Mouse (Mus musculus) midbrain, embryonic 14.5 days (tissue): ENCODE results near the gene Slco3a1. TPM values are rescaled to one million over a fixed set of nuclear protein-coding genes. Genes with fewer than 3 reads are reported as not detected.

Source experiments
- ATAC-seq: fragments of 200-750 bp; cut with Nextera tagmentation; 2 replicates; pipeline ENCODE4 v1.8.0; 2017; ENCODE audit warnings: moderate number of reproducible peaks, moderate library complexity; ENCODE audit not compliant: low FRiP score, low TSS enrichment
- DNase-seq: peaks from one replicate; pipeline ENCODE4 v3.0.0-alpha.2; 2015
- H3K27ac ChIP-seq: fragments of 300-500 bp; sonication (generic); replicated peaks from 2 replicates; pipeline ENCODE4 v1.5.1; 2014; ENCODE audit warnings: mild to moderate bottlenecking, low read depth, low read length, moderate library complexity
- H3K27me3 ChIP-seq: fragments of 300-500 bp; sonication (generic); 2 replicates; pipeline ENCODE4 v1.6.1; 2014; ENCODE audit warnings: low read length, control low read depth, mixed read lengths; ENCODE audit not compliant: control insufficient read depth, insufficient read depth
- H3K36me3 ChIP-seq: fragments of 300-500 bp; sonication (generic); 2 replicates; pipeline ENCODE4 v1.6.1; 2014; ENCODE audit warnings: low read length, control low read depth; ENCODE audit not compliant: control insufficient read depth, insufficient read depth
- H3K4me1 ChIP-seq: fragments of 300-500 bp; sonication (generic); 2 replicates; pipeline ENCODE4 v1.6.1; 2014; ENCODE audit warnings: mild to moderate bottlenecking, antibody characterized with exemption, low read length, control low read depth; ENCODE audit not compliant: control insufficient read depth, insufficient read depth
- H3K4me2 ChIP-seq: fragments of 300-500 bp; sonication (generic); 2 replicates; pipeline ENCODE4 v1.6.1; 2014; ENCODE audit warnings: mild to moderate bottlenecking, low read length, moderate library complexity
- H3K4me3 ChIP-seq: fragments of 300-500 bp; sonication (generic); replicated peaks from 2 replicates; pipeline ENCODE4 v1.5.1; 2014; ENCODE audit warnings: low read depth, low read length
- H3K9ac ChIP-seq: fragments of 300-500 bp; sonication (generic); replicated peaks from 2 replicates; pipeline ENCODE4 v1.6.1; 2014; ENCODE audit warnings: mild to moderate bottlenecking, low read length, moderate library complexity
- H3K9me3 ChIP-seq: fragments of 300-500 bp; sonication (generic); 2 replicates; pipeline ENCODE4 v1.6.1; 2016; ENCODE audit warnings: low read length, control low read depth, mixed read lengths; ENCODE audit not compliant: control insufficient read depth
- WGBS: fragments of 180-500 bp; shearing (Covaris S2); extraction: QIAGEN DNeasy Blood & Tissue Kit; methylation state at CpG from one replicate; pipeline ENCODE4 v1.1.7; 2014; 5-methylcytosine and 5-hydroxymethylcytosine counted together
- polyA plus RNA-seq: library from polyadenylated mRNA; unstranded; fragments of >200 nt; fragmentation: Nextera tagmentation; extraction: Ambion mirVana; gene quantifications from 2 replicates; pipeline ENCODE4 v1.2.1, GENCODE M21; 2014

Slco3a1 gene
- polyA plus RNA-seq, 1 experiment from 2014 or later = 18.9 TPM

GRCm38 (mm10) chr7:74540933-74541725, 13.5 kb downstream of the Slco3a1 start:
- Histone ChIP-seq H3K4me3 (no peak overlapping the region), H3K4me1 (no peaks in the 10 kb centered on the region), H3K27me3 (no peaks in the 10 kb centered on the region), H3K4me2 (no peak overlapping the region), H3K36me3 (no peaks in the 10 kb centered on the region), H3K9ac (no peak overlapping the region), H3K9me3 (no peaks in the 10 kb centered on the region), H3K27ac (no peak overlapping the region)
- ATAC-seq (no peak), DNase-seq (no peak)
- WGBS = 93% methylated on average over 7 of the region's 7 CpGs

GRCm38 (mm10) chr7:74536186-74536585, 18.4 kb downstream of the Slco3a1 start:
- 0 out of 2 replicates have a peak, but pooled peaks cover under 1% of the 10 kb centered on the region for H3K4me1 ChIP-seq
- WGBS = 88% methylated on average over 4 of the region's 4 CpGs
- H3K36me3 ChIP-seq = no peaks in the 10 kb centered on the region

GRCm38 (mm10) chr7:74531468-74532097, 23.0 kb downstream of the Slco3a1 start:
- WGBS = 93% methylated on average over 7 of the region's 7 CpGs
- Histone ChIP-seq H3K27ac (no peak overlapping the region), H3K27me3 (no peaks in the 10 kb centered on the region), H3K4me3 (no peak overlapping the region), H3K36me3 (no peaks in the 10 kb centered on the region), H3K9ac (no peak overlapping the region), H3K4me1 (peaks cover 7% of the 10 kb centered on the region; the same call in 1 of the 2 replicates), H3K4me2 (no peak overlapping the region), H3K9me3 (no peaks in the 10 kb centered on the region)
- DNase-seq (no peak), ATAC-seq (no peak)

More at GRCm38 (mm10) chr7:74536186-74536585, 18.4 kb downstream of the Slco3a1 start:
- H3K27ac ChIP-seq = no peak overlapping the region
- no peaks in the 10 kb centered on the region for H3K27me3 ChIP-seq
- ATAC-seq = no peak
- H3K4me2 ChIP-seq = no peak overlapping the region
- no peaks in the 10 kb centered on the region for H3K9me3 ChIP-seq
- no peak overlapping the region for H3K4me3 ChIP-seq
- no peak overlapping the region for H3K9ac ChIP-seq
- no peak for DNase-seq

- no peak overlapping the region for H3K27ac ChIP-seq
- no peak overlapping the region for H3K9ac ChIP-seq
- DNase-seq (no peak), ATAC-seq (no peak)
- no peaks in the 10 kb centered on the region for H3K36me3 ChIP-seq
- H3K4me1 ChIP-seq = peaks cover 7% of the 10 kb centered on the region; the same call in 1 of the 2 replicates
- WGBS = 80% methylated on average over 2 of the region's 2 CpGs
- H3K27me3 ChIP-seq = no peaks in the 10 kb centered on the region
- no peak overlapping the region for H3K4me2 ChIP-seq
- no peak overlapping the region for H3K4me3 ChIP-seq
- H3K9me3 ChIP-seq = no peaks in the 10 kb centered on the region
These were observed 24.7 kb downstream of the Slco3a1 start for GRCm38 (mm10) chr7:74529877-74530276.

- ATAC-seq (no peak), DNase-seq (no peak)
- Histone ChIP-seq H3K27me3 (no peaks in the 10 kb centered on the region), H3K9ac (no peak overlapping the region), H3K9me3 (no peaks in the 10 kb centered on the region), H3K4me2 (no peak overlapping the region), H3K4me3 (no peak overlapping the region), H3K4me1 (peaks cover 7% of the 10 kb centered on the region; the same call in 1 of the 2 replicates), H3K36me3 (no peaks in the 10 kb centered on the region), H3K27ac (no peak overlapping the region)
- 49% methylated on average over 4 of the region's 4 CpGs for WGBS
These were observed 25.3 kb downstream of the Slco3a1 start for GRCm38 (mm10) chr7:74529183-74529757.

- DNase-seq (no peak), ATAC-seq (no peak)
- H3K4me1 ChIP-seq = peaks cover 7% of the 10 kb centered on the region; the same call in 1 of the 2 replicates
- no peak overlapping the region for H3K9ac ChIP-seq
- H3K4me3 ChIP-seq = no peak overlapping the region
- no peak overlapping the region for H3K4me2 ChIP-seq
- H3K9me3 ChIP-seq = no peaks in the 10 kb centered on the region
- WGBS = 82% methylated on average over 5 of the region's 5 CpGs
- H3K27me3 ChIP-seq = no peaks in the 10 kb centered on the region
- no peaks in the 10 kb centered on the region for H3K36me3 ChIP-seq
- H3K27ac ChIP-seq = no peak overlapping the region
These were observed 26.4 kb downstream of the Slco3a1 start for GRCm38 (mm10) chr7:74528182-74528581.

GRCm38 (mm10) chr7:74527689-74528088, 26.9 kb downstream of the Slco3a1 start:
- 87% methylated on average over 6 of the region's 6 CpGs for WGBS
- H3K4me3 ChIP-seq = no peak overlapping the region
- H3K9me3 ChIP-seq = no peaks in the 10 kb centered on the region
- H3K4me2 ChIP-seq = no peak overlapping the region
- DNase-seq (no peak), ATAC-seq (no peak)
- peaks cover 7% of the 10 kb centered on the region; the same call in 1 of the 2 replicates for H3K4me1 ChIP-seq
- no peaks in the 10 kb centered on the region for H3K36me3 ChIP-seq
- H3K27me3 ChIP-seq = no peaks in the 10 kb centered on the region
- no peak overlapping the region for H3K9ac ChIP-seq
- H3K27ac ChIP-seq = no peak overlapping the region

- ATAC-seq = no peak
- no peak overlapping the region for H3K9ac ChIP-seq
- H3K9me3 ChIP-seq = no peaks in the 10 kb centered on the region
- DNase-seq = no peak
- no peak overlapping the region for H3K27ac ChIP-seq
- peaks cover 4% of the 10 kb centered on the region; the same call in 1 of the 2 replicates for H3K4me1 ChIP-seq
- H3K36me3 ChIP-seq = no peaks in the 10 kb centered on the region
- H3K4me2 ChIP-seq = no peak overlapping the region
- no peak overlapping the region for H3K4me3 ChIP-seq
- no peaks in the 10 kb centered on the region for H3K27me3 ChIP-seq
- 96% methylated on average over 4 of the region's 4 CpGs for WGBS
These were observed 28.6 kb downstream of the Slco3a1 start for GRCm38 (mm10) chr7:74526030-74526429.
